Mouse (Mus musculus) testis, adult 2 months (tissue): ENCODE results near the gene Slc36a1. TPM values are rescaled to one million over a fixed set of nuclear protein-coding genes. Genes with fewer than 3 reads are reported as not detected.

Source experiments
- H3K27ac ChIP-seq: fragments of 200-500 bp; 2 replicates; pipeline ENCODE4 v1.5.1; 2012; ENCODE audit warnings: low read depth, low read length; ENCODE audit not compliant: control insufficient read depth, insufficient read depth
- H3K27me3 ChIP-seq: fragments of 200-500 bp; 2 replicates; pipeline ENCODE4 v1.6.1; 2012; ENCODE audit warnings: mild to moderate bottlenecking, low read length, moderate library complexity; ENCODE audit not compliant: control insufficient read depth, insufficient read depth
- H3K36me3 ChIP-seq: fragments of 200-500 bp; 2 replicates; pipeline ENCODE4 v1.6.1; 2012; ENCODE audit warnings: mild to moderate bottlenecking, low read length; ENCODE audit not compliant: control insufficient read depth, insufficient read depth
- H3K4me1 ChIP-seq: fragments of 200-500 bp; 2 replicates; pipeline ENCODE4 v1.6.1; 2012; ENCODE audit warnings: low read length; ENCODE audit not compliant: control insufficient read depth, insufficient read depth
- H3K4me3 ChIP-seq: fragments of 200-500 bp; 2 replicates; pipeline ENCODE4 v1.5.1; 2012; ENCODE audit warnings: low read depth, mild to moderate bottlenecking, low read length, moderate library complexity, mixed read lengths; ENCODE audit not compliant: control insufficient read depth
- CTCF ChIP-seq: fragments of 200-500 bp; IDR thresholded peaks from 2 replicates; pipeline ENCODE4 v1.5.1; 2012; ENCODE audit warnings: low read depth, mild to moderate bottlenecking, inconsistent platforms, low read length, moderate library complexity; ENCODE audit not compliant: control insufficient read depth, insufficient read depth, insufficient replicate concordance
- POLR2A ChIP-seq: fragments of 200-500 bp; IDR thresholded peaks from 2 replicates; pipeline ENCODE4 v1.6.1; 2012; ENCODE audit warnings: low read depth, mild to moderate bottlenecking, inconsistent platforms, low read length, moderate library complexity; ENCODE audit not compliant: control insufficient read depth
- polyA plus RNA-seq: library from polyadenylated mRNA; depleted of rRNA; stranded (reverse); fragments of >200 nt; gene quantifications from 2 replicates; pipeline ENCODE4 v1.2.3, GENCODE M21; 2012

The Slc36a1 gene
- polyA plus RNA-seq, 1 experiment = 18.1 TPM

DNA sequence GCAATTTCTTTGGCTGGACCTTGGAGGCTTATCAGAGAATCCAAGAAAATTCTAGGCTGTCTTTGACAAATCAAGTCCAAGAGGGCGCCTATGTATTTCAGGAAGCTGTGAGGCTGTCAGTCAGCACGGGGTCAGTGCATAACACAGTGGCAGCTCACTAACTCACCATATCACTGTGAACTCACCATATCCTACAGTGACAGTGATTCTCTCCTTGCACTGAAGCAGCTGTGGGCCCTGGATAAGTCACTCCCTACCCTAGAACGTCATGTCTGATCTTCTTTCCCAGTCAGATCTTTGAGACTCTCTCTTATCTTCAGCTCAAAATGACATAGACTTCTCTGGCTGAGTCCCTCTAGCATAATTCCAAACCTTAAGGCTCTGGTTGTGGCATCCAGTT, 35.3 kb downstream of the Slc36a1 start:
- no peak for TF ChIP-seq CTCF
- TF ChIP-seq POLR2A = no peak
- Histone ChIP-seq H3K27ac (no peak overlapping the region), H3K36me3 (no peaks in the 10 kb centered on the region), H3K4me3 (no peak overlapping the region), H3K4me1 (no peaks in the 10 kb centered on the region), H3K27me3 (no peaks in the 10 kb centered on the region)

DNA sequence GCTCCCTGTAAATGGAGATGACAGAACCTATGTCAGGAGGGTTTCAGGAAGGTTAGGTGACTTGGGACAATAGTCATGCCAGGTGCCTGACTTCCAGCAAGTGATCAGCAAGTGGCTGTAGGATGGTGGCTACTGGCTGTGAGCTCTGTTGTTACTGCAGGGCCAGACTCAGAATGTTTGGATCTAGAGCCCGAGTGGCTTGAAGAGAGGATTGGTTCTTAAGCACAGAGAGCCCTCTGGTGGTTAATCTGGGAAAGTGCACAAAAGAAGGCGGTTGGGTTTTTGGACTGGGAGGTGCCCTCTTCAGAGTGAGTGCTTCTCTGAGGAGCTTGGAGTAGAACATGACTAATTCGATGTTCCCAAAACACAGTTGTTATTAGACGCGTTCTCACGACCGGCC, 36.4 kb downstream of the Slc36a1 start:
- Histone ChIP-seq H3K4me3 (no peak overlapping the region), H3K36me3 (no peaks in the 10 kb centered on the region), H3K27ac (no peak overlapping the region), H3K27me3 (no peaks in the 10 kb centered on the region), H3K4me1 (no peaks in the 10 kb centered on the region)
- TF ChIP-seq CTCF (no peak), POLR2A (no peak)

DNA sequence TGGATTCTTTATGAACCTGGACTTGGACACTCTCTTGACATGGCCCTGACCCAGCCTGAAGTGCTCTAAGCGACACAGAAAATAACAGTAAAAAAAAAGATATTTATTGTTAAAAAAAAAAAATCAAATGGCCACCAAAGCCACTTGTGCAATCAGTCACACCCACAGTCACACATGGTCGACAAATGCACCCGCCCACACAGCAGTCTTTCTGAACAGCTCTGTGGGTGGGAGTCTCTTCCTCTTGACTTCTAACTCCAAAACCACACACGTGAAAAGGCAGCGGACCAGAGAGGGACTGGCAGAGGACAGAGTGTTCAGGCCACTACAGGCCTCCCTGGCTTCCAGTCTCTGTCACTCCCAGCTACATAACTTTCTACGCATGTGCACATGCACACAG, 46.4 kb downstream of the Slc36a1 start:
- Histone ChIP-seq H3K4me1 (no peaks in the 10 kb centered on the region), H3K4me3 (no peak overlapping the region), H3K27me3 (no peaks in the 10 kb centered on the region), H3K36me3 (no peaks in the 10 kb centered on the region), H3K27ac (no peak overlapping the region)
- no peak for TF ChIP-seq CTCF
- TF ChIP-seq POLR2A = no peak

DNA sequence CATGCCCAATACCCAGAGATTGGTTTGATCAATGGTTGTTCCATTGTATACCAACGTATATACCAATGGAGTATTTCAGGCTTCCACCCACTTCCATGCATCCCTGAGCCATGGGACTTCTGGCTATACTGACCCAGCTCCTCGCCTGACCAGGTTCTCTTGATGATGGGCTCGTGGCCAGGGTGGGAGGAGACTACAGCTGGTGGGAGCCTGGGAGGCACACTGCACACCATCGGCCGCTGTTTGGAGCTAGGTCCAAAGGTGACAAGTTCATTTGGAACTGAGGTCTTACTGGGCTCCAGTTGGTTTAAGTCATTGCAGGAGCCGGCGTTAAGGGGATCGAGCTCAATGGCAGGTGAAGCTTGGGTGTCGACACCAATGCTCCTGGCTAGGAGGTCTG, 49.2 kb downstream of the Slc36a1 start:
- H3K36me3 ChIP-seq = no peaks in the 10 kb centered on the region
- no peak for TF ChIP-seq POLR2A
- TF ChIP-seq CTCF = no peak
- no peaks in the 10 kb centered on the region for H3K27me3 ChIP-seq
- no peak overlapping the region for H3K27ac ChIP-seq
- H3K4me1 ChIP-seq = no peaks in the 10 kb centered on the region
- no peak overlapping the region for H3K4me3 ChIP-seq

DNA sequence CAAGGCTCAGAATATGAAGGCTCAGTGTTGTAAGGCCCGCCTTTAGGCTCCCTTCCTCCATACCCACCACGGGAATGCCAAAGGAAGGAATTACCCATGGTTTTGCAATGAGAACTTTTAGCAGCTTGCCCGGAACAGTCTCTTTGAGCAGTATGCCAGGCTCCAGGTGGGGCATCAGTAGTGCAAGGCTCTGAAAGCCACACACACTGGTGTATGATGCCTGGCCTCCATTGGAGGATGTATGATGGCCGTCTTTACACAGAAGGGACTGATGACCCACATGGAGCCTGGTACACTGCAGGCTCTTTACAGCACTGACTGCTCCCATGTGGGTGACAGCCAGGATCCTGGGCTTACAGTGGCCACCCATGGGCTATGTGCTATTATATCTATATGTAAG, 57.0 kb downstream of the Slc36a1 start:
- Histone ChIP-seq H3K4me3 (no peak overlapping the region), H3K4me1 (no peaks in the 10 kb centered on the region), H3K27me3 (no peaks in the 10 kb centered on the region), H3K36me3 (no peaks in the 10 kb centered on the region), H3K27ac (no peak overlapping the region)
- TF ChIP-seq POLR2A (no peak), CTCF (no peak)

DNA sequence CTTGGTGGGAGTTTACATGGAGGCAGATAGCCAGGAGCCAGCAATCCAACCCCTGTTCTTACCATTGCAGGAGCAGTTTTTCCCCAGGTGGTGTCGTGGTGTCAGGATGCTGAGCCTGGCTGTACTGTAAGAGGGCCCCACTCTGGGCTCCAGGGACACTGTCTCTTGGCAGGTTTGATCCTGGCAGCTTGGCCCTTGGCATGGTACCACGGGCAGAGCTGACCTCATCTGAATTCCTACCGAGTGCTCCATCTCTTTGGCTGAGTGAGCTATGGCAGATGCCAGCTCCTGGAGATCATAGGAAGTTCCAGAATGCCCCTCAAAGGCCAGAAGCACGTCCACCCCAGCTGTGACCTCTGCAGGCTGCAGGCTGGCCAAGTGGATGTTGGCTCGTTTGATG, 57.9 kb downstream of the Slc36a1 start:
- no peak overlapping the region for H3K4me3 ChIP-seq
- no peaks in the 10 kb centered on the region for H3K4me1 ChIP-seq
- H3K36me3 ChIP-seq = no peaks in the 10 kb centered on the region
- no peak overlapping the region for H3K27ac ChIP-seq
- no peaks in the 10 kb centered on the region for H3K27me3 ChIP-seq
- TF ChIP-seq POLR2A = no peak
- no peak for TF ChIP-seq CTCF

DNA sequence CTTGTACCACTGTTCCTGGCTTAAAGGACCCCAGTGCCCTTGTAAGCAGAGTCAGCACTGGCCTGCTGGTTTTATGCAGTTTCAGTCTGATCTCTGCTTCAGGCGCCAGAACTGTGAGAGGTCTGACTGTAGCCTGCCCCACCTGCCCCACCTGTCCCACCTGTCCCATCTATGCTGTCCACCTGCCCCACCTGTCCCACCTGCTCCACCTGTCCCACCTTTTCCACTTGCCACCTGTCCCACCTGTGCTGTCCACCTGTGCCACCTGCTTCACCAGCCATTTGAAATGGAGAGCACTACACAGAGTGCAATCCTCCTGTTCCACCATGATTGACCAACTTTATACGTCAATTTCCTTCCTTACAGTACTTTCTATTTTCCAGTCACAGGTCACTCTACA, 60.2 kb downstream of the Slc36a1 start:
- Histone ChIP-seq H3K36me3 (no peaks in the 10 kb centered on the region), H3K4me3 (no peak overlapping the region), H3K27ac (no peak overlapping the region), H3K27me3 (no peaks in the 10 kb centered on the region), H3K4me1 (no peaks in the 10 kb centered on the region)
- TF ChIP-seq CTCF (no peak), POLR2A (no peak)

DNA sequence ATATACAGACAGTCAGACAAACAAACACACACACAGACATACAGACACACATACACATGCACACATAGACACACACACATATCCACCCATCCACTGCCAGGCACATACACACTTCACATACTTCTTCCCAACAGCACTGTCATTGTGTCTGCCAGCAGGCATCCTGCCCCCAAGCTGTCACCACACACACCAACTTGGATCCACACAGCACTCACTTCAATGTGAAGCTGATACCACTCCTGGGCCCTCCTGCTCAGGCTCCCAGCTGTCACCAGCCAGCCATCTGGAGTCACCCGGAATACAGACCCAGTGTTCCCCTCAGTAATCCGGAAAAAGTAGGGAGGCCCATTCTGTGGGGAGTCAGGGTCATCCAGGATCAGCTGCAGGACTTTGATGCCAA, 61.5 kb downstream of the Slc36a1 start:
- no peaks in the 10 kb centered on the region for H3K4me1 ChIP-seq
- H3K4me3 ChIP-seq = no peak overlapping the region
- TF ChIP-seq CTCF (no peak), POLR2A (no peak)
- H3K27me3 ChIP-seq = no peaks in the 10 kb centered on the region
- H3K36me3 ChIP-seq = no peaks in the 10 kb centered on the region
- no peak overlapping the region for H3K27ac ChIP-seq
